In genomic region chr10:99171961-99172497, GRCm38 (mm10) we compare ENCODE assay signal across 8 mouse cellular contexts. TPM values are rescaled to one million over a fixed set of nuclear protein-coding genes. Genes with fewer than 3 reads are reported as not detected.
DNase-seq lines count a peak whose midpoint lies in the region; ATAC-seq and TF ChIP-seq lines count a peak whose summit lies in the region.

No protein-coding gene starts in this region.

- H3K36me3 ChIP-seq in forebrain, embryonic 16.5 days (ENCODE audit: control insufficient read depth, insufficient read depth) = no peaks in the 10 kb centered on the region
- H3K36me3 ChIP-seq in macrophage (ENCODE audit: inconsistent target) = no peaks in the 10 kb centered on the region
- no peaks in the 10 kb centered on the region for H3K36me3 ChIP-seq in stomach, embryonic 14.5 days (ENCODE audit: control insufficient read depth, insufficient read depth, low read length)

- DNase-seq in CD4-positive, CD25-positive, alpha-beta regulatory T cell, adult 2 months (ENCODE audit: low read depth, low spot score) = peak; percentile 52
- DNase-seq in adrenal gland, adult 2 months = peak; percentile 50
- peak; percentile 53 to 59 for DNase-seq in heart, postnatal 36 days
- peak; percentile 66 to 74 for DNase-seq in kidney, postnatal 36 days
- no peak for DNase-seq in cerebellum, adult 2 months

- intact Hi-C loops in heart, postnatal 36 days (cut with DNase I) = loop anchor here (5.0 kb wide), 1 partner anchor 160 kb away; no protein-coding TSS in a partner anchor

- TF ChIP-seq POLR2A in cerebellum, adult 2 months (IDR thresholded peaks at IDR 0.05; ENCODE audit: borderline replicate concordance, insufficient read depth, low read length) = no peak

- WGBS in forebrain, embryonic 16.5 days = 52% methylated on average over 12 of the region's 12 CpGs
- 0% methylated on average over 12 of the region's 12 CpGs for WGBS in macrophage (ENCODE audit: missing documents)
- 14% methylated on average over 12 of the region's 12 CpGs for WGBS in stomach, embryonic 14.5 days
- WGBS in cerebellum, adult 2 months = 56% methylated on average over 12 of the region's 12 CpGs

- no peak overlapping the region for H3K4me2 ChIP-seq in forebrain, embryonic 16.5 days (ENCODE audit: low read length)
- H3K4me2 ChIP-seq in stomach, embryonic 14.5 days (replicated peaks; ENCODE audit: low read depth, low read length) = peak overlapping the region; percentile 18; the same call in 1 of the 2 replicates

- no peaks in the 10 kb centered on the region for H3K4me1 ChIP-seq in forebrain, embryonic 16.5 days (replicated peaks; ENCODE audit: control insufficient read depth, insufficient read depth, low read length)
- peaks cover 19% of the 10 kb centered on the region for H3K4me1 ChIP-seq in stomach, embryonic 14.5 days (ENCODE audit: control insufficient read depth, insufficient read depth, low read length)
- H3K4me1 ChIP-seq in cerebellum, adult 2 months (ENCODE audit: control insufficient read depth, insufficient read depth, low read length) = no peaks in the 10 kb centered on the region; the same call in none of the 2 replicates

- H3K9me3 ChIP-seq in forebrain, embryonic 16.5 days (ENCODE audit: control insufficient read depth, low read length) = no peaks in the 10 kb centered on the region
- H3K9me3 ChIP-seq in stomach, embryonic 14.5 days (ENCODE audit: control insufficient read depth, low read depth, low read length) = no peaks in the 10 kb centered on the region

- H3K79me2 ChIP-seq in macrophage (ENCODE audit: inconsistent target) = no peaks in the 10 kb centered on the region

- no peak overlapping the region for H3K27ac ChIP-seq in forebrain, embryonic 16.5 days (ENCODE audit: low read length)
- peak overlapping the region; percentile 93 for H3K27ac ChIP-seq in macrophage
- H3K27ac ChIP-seq in stomach, embryonic 14.5 days (ENCODE audit: low read length) = peak overlapping the region; percentile 74
- no peak overlapping the region; the same call in 1 of the 2 replicates for H3K27ac ChIP-seq in cerebellum, adult 2 months (ENCODE audit: insufficient read depth, low read length)

- no peaks in the 10 kb centered on the region for H3K27me3 ChIP-seq in forebrain, embryonic 16.5 days (replicated peaks; ENCODE audit: control insufficient read depth, insufficient read depth, low read length)
- no peaks in the 10 kb centered on the region for H3K27me3 ChIP-seq in stomach, embryonic 14.5 days (ENCODE audit: control insufficient read depth, insufficient read depth, low read length)
- no peaks in the 10 kb centered on the region for H3K27me3 ChIP-seq in cerebellum, adult 2 months (ENCODE audit: control insufficient read depth, insufficient read depth, low read length)

- H3K4me3 ChIP-seq in forebrain, embryonic 16.5 days (replicated peaks; ENCODE audit: low read length) = no peak overlapping the region
- H3K4me3 ChIP-seq in macrophage (ENCODE audit: inconsistent target) = no peak overlapping the region
- no peak overlapping the region for H3K4me3 ChIP-seq in stomach, embryonic 14.5 days (ENCODE audit: low read depth, low read length)
- no peak overlapping the region for H3K4me3 ChIP-seq in cerebellum, adult 2 months (replicated peaks; ENCODE audit: insufficient read depth, low read depth, low read length)

- no peak overlapping the region for H3K9ac ChIP-seq in forebrain, embryonic 16.5 days (replicated peaks; ENCODE audit: low read depth, low read length)
- 0 out of 2 replicates have a peak overlapping the region, but pooled peaks have one; percentile 14 for H3K9ac ChIP-seq in stomach, embryonic 14.5 days (replicated peaks; ENCODE audit: low read depth, low read length)

- peak; percentile 36; the same call in 1 of the 2 replicates for ATAC-seq in forebrain, embryonic 16.5 days
- ATAC-seq in stomach, embryonic 14.5 days (ENCODE audit: insufficient number of reproducible peaks, insufficient read depth, low FRiP score, low read depth) = peak; percentile 56; the same call in 1 of the 2 replicates

- TF ChIP-seq CTCF in cerebellum, adult 2 months (IDR thresholded peaks at IDR 0.05; ENCODE audit: borderline replicate concordance, insufficient read depth, low read depth, low read length) = no peak

RNA-seq across cellular contexts. Expression of gene Phxr2, which starts 45.9 kb away (rescaled TPM):
- total RNA-seq in adrenal gland, adult 2 months (2021) = not detected
- polyA plus RNA-seq in adrenal gland, adult 2 months (2012; rRNA removed) = not detected in 2 replicates
- polyA plus RNA-seq in forebrain, embryonic 16.5 days (2015; fragmentation: Nextera tagmentation; extraction: Ambion mirVana) = 0.18 TPM in 1 of 2 replicates, not detected in the other
- total RNA-seq in heart, postnatal 36 days (2021) = not detected
- total RNA-seq in macrophage (2018; cell fraction: chromatin; rRNA removed) = under 1 TPM in 2 of 26 experiments, not detected in 24; 0.66 to 0.92 TPM
- not detected for total RNA-seq in macrophage (2018; cell fraction: cytosol; rRNA removed)
- under 1 TPM in 2 of 26 experiments, not detected in 24; 0.58 to 0.60 TPM for total RNA-seq in macrophage (2018; cell fraction: nucleus; rRNA removed)
- not detected in 3 replicates for polyA plus RNA-seq in macrophage (2018)
- polyA plus RNA-seq in stomach, embryonic 14.5 days (2014; fragmentation: Nextera tagmentation; extraction: Ambion mirVana) = not detected in 2 replicates
- polyA plus RNA-seq in cerebellum, adult 2 months (2012; rRNA removed) = not detected in 2 replicates

Comparison
In these comparisons a context has a peak if more than half of its experiments do, and no peak if none do; other contexts are left out.
1. DNase-seq: peak in CD4-positive, CD25-positive, alpha-beta regulatory T cell, adult 2 months (single experiment), adrenal gland, adult 2 months (single experiment), heart, postnatal 36 days (2 of 2) and kidney, postnatal 36 days (2 of 2); none in cerebellum, adult 2 months (0 of 2).
2. H3K27ac ChIP-seq: peak in macrophage (single experiment) and stomach, embryonic 14.5 days (single experiment); none in forebrain, embryonic 16.5 days (single experiment) and cerebellum, adult 2 months (single experiment).